Mouse (Mus musculus) forebrain, embryonic 14.5 days (tissue): ENCODE measurements around the gene Slc17a6. TPM values are rescaled to one million over a fixed set of nuclear protein-coding genes. Genes with fewer than 3 reads are reported as not detected.

Source experiments
- ATAC-seq: fragments of 200-750 bp; cut with Nextera tagmentation; 2 replicates; pipeline ENCODE4 v1.8.0; 2017; ENCODE audit warnings: mild to moderate bottlenecking, moderate library complexity
- DNase-seq: peaks from one replicate; pipeline ENCODE4 v3.0.0-alpha.2; 2015; ENCODE audit warnings: low spot score
- H3K27ac ChIP-seq: fragments of 300-500 bp; sonication (generic); 2 replicates; pipeline ENCODE4 v1.5.1; 2014; ENCODE audit warnings: low read depth, mild to moderate bottlenecking, control low read depth, low read length, moderate library complexity
- H3K27me3 ChIP-seq: fragments of 300-500 bp; sonication (generic); replicated peaks from 2 replicates; pipeline ENCODE4 v1.6.1; 2014; ENCODE audit warnings: low read length, control low read depth, mixed read lengths; ENCODE audit not compliant: control insufficient read depth, insufficient read depth
- H3K36me3 ChIP-seq: fragments of 300-500 bp; sonication (generic); 2 replicates; pipeline ENCODE4 v1.6.1; 2014; ENCODE audit warnings: low read length, control low read depth; ENCODE audit not compliant: control insufficient read depth, insufficient read depth
- H3K4me1 ChIP-seq: fragments of 300-500 bp; sonication (generic); 2 replicates; pipeline ENCODE4 v1.6.1; 2014; ENCODE audit warnings: antibody characterized with exemption, low read length, control low read depth; ENCODE audit not compliant: control insufficient read depth, insufficient read depth
- H3K4me2 ChIP-seq: fragments of 300-500 bp; sonication (generic); 2 replicates; pipeline ENCODE4 v1.6.1; 2014; ENCODE audit warnings: mild to moderate bottlenecking, control low read depth, low read length
- H3K4me3 ChIP-seq: fragments of 300-500 bp; sonication (generic); 2 replicates; pipeline ENCODE4 v1.5.1; 2014; ENCODE audit warnings: low read depth, low read length, control low read depth
- H3K9ac ChIP-seq: fragments of 300-500 bp; sonication (generic); 2 replicates; pipeline ENCODE4 v1.6.1; 2014; ENCODE audit warnings: mild to moderate bottlenecking, low read length, control low read depth, moderate library complexity
- H3K9me3 ChIP-seq: fragments of 300-500 bp; sonication (generic); replicated peaks from 2 replicates; pipeline ENCODE4 v1.6.1; 2016; ENCODE audit warnings: low read length, control low read depth, mixed read lengths; ENCODE audit not compliant: control insufficient read depth
- WGBS: fragments of 180-500 bp; shearing (Covaris S2); extraction: QIAGEN DNeasy Blood & Tissue Kit; methylation state at CpG from one replicate; pipeline ENCODE4 v1.1.7; 2014; 5-methylcytosine and 5-hydroxymethylcytosine counted together
- polyA plus RNA-seq: library from polyadenylated mRNA; unstranded; fragments of >200 nt; fragmentation: Nextera tagmentation; extraction: Ambion mirVana; gene quantifications from 2 replicates; pipeline ENCODE4 v1.2.1, GENCODE M21; 2014

Gene Slc17a6
- polyA plus RNA-seq, 1 experiment from 2014 or later = 49.0 TPM

- Histone ChIP-seq H3K27me3 (peaks cover 44% of the 10 kb centered on the region), H3K4me2 (peak overlapping the region; percentile 55), H3K27ac (peak overlapping the region; percentile 95), H3K4me3 (peak overlapping the region; percentile 35), H3K9ac (peak overlapping the region; percentile 79), H3K36me3 (no peaks in the 10 kb centered on the region), H3K4me1 (no peaks in the 10 kb centered on the region), H3K9me3 (no peaks in the 10 kb centered on the region)
- 2% methylated on average over 4 of the region's 4 CpGs for WGBS
- peak; percentile 84 for DNase-seq
- ATAC-seq = peak; percentile 53
These were observed 2.6 kb downstream of the Slc17a6 start for GRCm38 (mm10) chr7:51624336-51624897.

GRCm38 (mm10) chr7:51625161-51625560, 3.4 kb downstream of the Slc17a6 start:
- Histone ChIP-seq H3K4me2 (peak overlapping the region; percentile 55), H3K27ac (peak overlapping the region; percentile 95), H3K27me3 (peaks cover 50% of the 10 kb centered on the region), H3K4me1 (no peaks in the 10 kb centered on the region), H3K4me3 (peak overlapping the region; percentile 35), H3K9ac (peak overlapping the region; percentile 79), H3K36me3 (no peaks in the 10 kb centered on the region), H3K9me3 (no peaks in the 10 kb centered on the region)
- under 1% methylated on average over 23 of the region's 23 CpGs for WGBS
- peak; percentile 53 for DNase-seq
- no peak for ATAC-seq

GRCm38 (mm10) chr7:51625591-51626255, 3.9 kb downstream of the Slc17a6 start:
- DNase-seq = no peak
- Histone ChIP-seq H3K4me2 (peak overlapping the region; percentile 55), H3K27ac (peak overlapping the region; percentile 95), H3K27me3 (peaks cover 48% of the 10 kb centered on the region), H3K4me1 (no peaks in the 10 kb centered on the region), H3K4me3 (peak overlapping the region; percentile 35), H3K36me3 (no peaks in the 10 kb centered on the region), H3K9me3 (no peaks in the 10 kb centered on the region), H3K9ac (peak overlapping the region; percentile 79)
- no peak for ATAC-seq
- WGBS = 4% methylated on average over 11 of the region's 11 CpGs

- Histone ChIP-seq H3K4me1 (no peaks in the 10 kb centered on the region), H3K9me3 (no peaks in the 10 kb centered on the region), H3K27ac (peak overlapping the region; percentile 95), H3K4me3 (peak overlapping the region; percentile 35), H3K9ac (peak overlapping the region; percentile 79), H3K27me3 (peaks cover 44% of the 10 kb centered on the region), H3K36me3 (no peaks in the 10 kb centered on the region), H3K4me2 (peak overlapping the region; percentile 55)
- DNase-seq = no peak
- no peak for ATAC-seq
- WGBS = 1% methylated on average over 16 of the region's 16 CpGs
These were observed 4.7 kb downstream of the Slc17a6 start for GRCm38 (mm10) chr7:51626451-51627000.

GRCm38 (mm10) chr7:51627001-51627631, 5.3 kb downstream of the Slc17a6 start:
- DNase-seq (peak; percentile 88), ATAC-seq (peak; percentile 80)
- Histone ChIP-seq H3K4me3 (peak overlapping the region; percentile 35), H3K9ac (peak overlapping the region; percentile 79), H3K4me1 (no peaks in the 10 kb centered on the region), H3K36me3 (no peaks in the 10 kb centered on the region), H3K27ac (peak overlapping the region; percentile 95), H3K4me2 (peak overlapping the region; percentile 55), H3K9me3 (no peaks in the 10 kb centered on the region), H3K27me3 (peaks cover 41% of the 10 kb centered on the region)
- WGBS = under 1% methylated on average over 26 of the region's 26 CpGs

- H3K4me2 ChIP-seq = peak overlapping the region; percentile 55
- H3K36me3 ChIP-seq = no peaks in the 10 kb centered on the region
- peaks cover under 1% of the 10 kb centered on the region for H3K4me1 ChIP-seq
- H3K27ac ChIP-seq = peak overlapping the region; percentile 95
- H3K27me3 ChIP-seq = peaks cover 37% of the 10 kb centered on the region
- DNase-seq (no peak), ATAC-seq (no peak)
- H3K9me3 ChIP-seq = no peaks in the 10 kb centered on the region
- H3K4me3 ChIP-seq = peak overlapping the region; percentile 35
- WGBS = under 1% methylated on average over 9 of the region's 9 CpGs
- H3K9ac ChIP-seq = peak overlapping the region; percentile 79
These were observed 5.9 kb downstream of the Slc17a6 start for GRCm38 (mm10) chr7:51627666-51628065.

GRCm38 (mm10) chr7:51628349-51628748, 6.5 kb downstream of the Slc17a6 start:
- Histone ChIP-seq H3K9ac (no peak overlapping the region), H3K27ac (no peak overlapping the region), H3K27me3 (peaks cover 37% of the 10 kb centered on the region), H3K36me3 (no peaks in the 10 kb centered on the region), H3K9me3 (no peaks in the 10 kb centered on the region), H3K4me1 (peaks cover 5% of the 10 kb centered on the region), H3K4me3 (peak overlapping the region; percentile 35; the same call in 1 of the 2 replicates), H3K4me2 (peak overlapping the region; percentile 55)
- WGBS = 3% methylated on average over 9 of the region's 9 CpGs
- DNase-seq = peak; percentile 75
- ATAC-seq = no peak

GRCm38 (mm10) chr7:51629206-51629605, 7.4 kb downstream of the Slc17a6 start:
- Histone ChIP-seq H3K4me1 (peaks cover 7% of the 10 kb centered on the region), H3K36me3 (no peaks in the 10 kb centered on the region), H3K27ac (peak overlapping the region; percentile 76), H3K9ac (peak overlapping the region; percentile 57), H3K27me3 (peaks cover 29% of the 10 kb centered on the region), H3K9me3 (no peaks in the 10 kb centered on the region), H3K4me3 (peak overlapping the region; percentile 14), H3K4me2 (peak overlapping the region; percentile 55)
- no peak for ATAC-seq
- WGBS = 6% methylated on average over 3 of the region's 3 CpGs
- peak; percentile 37 for DNase-seq
